Mouse (Mus musculus) heart, adult 11 months (tissue): ENCODE results near the gene Pde4dip.
A peak's percentile ranks its signal among the peaks of the same experiment; 100 is the strongest.

Source experiments
- DNase-seq: peaks from one replicate; pipeline ENCODE4 v3.0.0; 2022

Pde4dip gene

DNA sequence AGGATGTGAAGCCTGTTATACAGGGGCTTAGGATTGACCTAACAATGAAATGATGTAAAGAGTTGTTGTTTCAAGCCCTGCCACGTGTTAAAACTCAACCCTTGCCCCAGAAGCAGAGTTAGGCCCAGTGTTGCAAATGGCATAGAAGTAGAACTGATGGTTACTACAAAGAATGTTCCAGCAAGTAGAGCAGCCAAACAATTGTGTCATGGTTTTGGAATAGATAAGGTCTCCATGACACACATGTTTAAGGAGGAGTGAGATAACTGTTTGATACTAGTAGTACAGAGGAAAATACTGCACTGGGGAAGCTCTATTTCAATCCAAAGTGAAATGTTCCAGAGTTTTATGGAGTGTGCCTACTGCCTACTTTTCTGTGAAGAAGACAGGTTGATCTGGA is 240.0 kb downstream of the Pde4dip start:
- DNase-seq: no peak

DNA sequence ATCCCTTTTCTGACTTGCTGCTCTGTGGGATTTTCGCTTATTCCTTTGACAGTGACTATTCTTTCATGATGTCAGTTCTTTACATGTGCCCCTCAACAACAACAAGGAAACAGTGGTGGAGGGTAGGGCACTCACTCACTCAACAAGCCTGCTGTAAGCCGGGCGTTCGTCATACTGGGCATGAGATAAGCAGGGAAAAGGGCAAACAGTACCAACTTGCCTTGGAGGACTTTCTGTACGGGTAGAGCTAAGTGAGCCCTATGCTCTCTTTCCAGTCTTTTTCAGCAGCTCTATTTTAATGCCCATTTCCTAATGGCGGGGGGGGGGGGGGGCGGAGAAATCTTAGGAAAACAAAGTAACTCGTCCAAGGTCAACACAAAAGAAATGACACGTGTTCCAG is 246.5 kb downstream of the Pde4dip start:
- DNase-seq: peak; percentile 72

DNA sequence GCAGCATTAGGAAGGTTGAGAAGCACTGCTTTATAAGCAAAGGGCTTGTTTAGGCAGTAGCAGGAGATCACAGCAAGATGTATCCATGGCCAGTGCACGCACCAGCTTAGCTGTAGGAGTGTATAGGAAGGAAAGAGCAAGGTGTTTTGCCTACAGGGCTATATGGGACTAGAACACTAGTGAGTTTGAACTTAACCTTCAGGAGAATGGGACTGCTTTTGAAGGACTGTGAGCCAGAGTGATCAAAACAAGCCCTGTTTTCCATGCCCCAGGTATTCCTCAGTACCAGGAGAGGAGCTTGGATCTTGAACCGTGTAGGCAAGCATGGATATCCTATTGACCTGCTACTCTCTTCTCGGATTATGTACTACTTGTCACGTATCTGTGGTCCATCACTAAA is 247.1 kb downstream of the Pde4dip start:
- DNase-seq: peak; percentile 56
